Mouse (Mus musculus) cortical plate, adult 2 months (tissue): ENCODE results near the gene Tns1. TPM values are rescaled to one million over a fixed set of nuclear protein-coding genes. Genes with fewer than 3 reads are reported as not detected.

ENCODE experiments used
- H3K27ac ChIP-seq: fragments of 200-500 bp; 2 replicates; pipeline ENCODE4 v1.5.1; 2012; ENCODE audit warnings: low read length, control low read depth, inconsistent platforms; ENCODE audit not compliant: insufficient read depth
- H3K4me1 ChIP-seq: fragments of 200-500 bp; 2 replicates; pipeline ENCODE4 v1.6.1; 2011; ENCODE audit warnings: low read length; ENCODE audit not compliant: control insufficient read depth, insufficient read depth
- H3K4me3 ChIP-seq: fragments of 200-500 bp; 2 replicates; pipeline ENCODE4 v1.5.1; 2011; ENCODE audit warnings: mild to moderate bottlenecking, low read length, control low read depth; ENCODE audit not compliant: insufficient read depth
- CTCF ChIP-seq: fragments of 200-500 bp; IDR thresholded peaks from 2 replicates; pipeline ENCODE4 v1.5.1; 2011; ENCODE audit warnings: mild to moderate bottlenecking, control low read depth, low read length; ENCODE audit not compliant: insufficient read depth; ENCODE audit errors: extremely low read depth
- POLR2A ChIP-seq: fragments of 200-500 bp; IDR thresholded peaks from 2 replicates; pipeline ENCODE4 v1.6.1; 2011; ENCODE audit warnings: mild to moderate bottlenecking, low read length, control low read depth; ENCODE audit not compliant: insufficient read depth; ENCODE audit errors: extremely low read depth
- polyA plus RNA-seq: library from polyadenylated mRNA; depleted of rRNA; stranded (reverse); fragments of >200 nt; gene quantifications from 2 replicates; pipeline ENCODE4 v1.2.3, GENCODE M21; 2012

Gene Tns1
- polyA plus RNA-seq, 1 experiment, result 23.0 TPM

DNA sequence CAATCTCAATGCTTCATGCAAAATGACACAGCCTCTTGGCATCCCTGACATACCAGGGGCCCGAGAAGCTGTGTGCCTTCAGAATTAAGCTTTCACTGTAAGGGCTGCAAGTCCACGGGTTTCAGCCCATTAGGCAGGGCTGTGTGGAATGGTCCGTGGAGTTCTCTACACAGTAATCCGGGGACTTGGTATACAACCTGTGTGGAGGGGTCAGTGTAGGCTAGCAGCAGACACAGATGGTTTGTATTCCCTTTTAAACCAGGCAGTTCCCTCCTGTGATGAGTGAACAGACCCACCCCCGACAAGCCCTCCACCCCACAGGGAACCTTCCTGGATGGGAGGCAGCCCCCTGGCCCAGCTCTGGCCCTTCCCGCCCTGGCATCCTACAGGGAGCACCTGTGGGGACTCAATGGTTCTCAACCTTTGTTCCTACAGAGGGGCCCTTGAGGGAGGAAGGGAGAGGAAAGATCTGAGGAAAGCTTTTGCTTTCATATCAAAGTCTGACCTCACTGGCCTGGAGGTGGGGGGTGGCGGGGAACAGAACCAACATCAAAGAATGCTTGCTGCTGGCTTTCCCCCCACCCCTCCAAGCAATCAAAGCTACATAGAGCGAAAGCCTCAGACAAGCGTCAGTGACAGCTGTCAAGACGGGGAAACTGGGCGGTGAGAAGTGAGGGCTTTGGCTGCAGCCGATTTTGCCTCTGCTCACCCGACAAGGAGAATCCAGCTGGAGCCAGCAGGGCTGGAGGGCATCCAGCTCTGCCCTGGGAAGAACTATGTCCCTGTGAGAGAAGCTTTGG, 155.3 kb downstream of the Tns1 start:
- TF ChIP-seq CTCF, result no peak
- no peak for TF ChIP-seq POLR2A

DNA sequence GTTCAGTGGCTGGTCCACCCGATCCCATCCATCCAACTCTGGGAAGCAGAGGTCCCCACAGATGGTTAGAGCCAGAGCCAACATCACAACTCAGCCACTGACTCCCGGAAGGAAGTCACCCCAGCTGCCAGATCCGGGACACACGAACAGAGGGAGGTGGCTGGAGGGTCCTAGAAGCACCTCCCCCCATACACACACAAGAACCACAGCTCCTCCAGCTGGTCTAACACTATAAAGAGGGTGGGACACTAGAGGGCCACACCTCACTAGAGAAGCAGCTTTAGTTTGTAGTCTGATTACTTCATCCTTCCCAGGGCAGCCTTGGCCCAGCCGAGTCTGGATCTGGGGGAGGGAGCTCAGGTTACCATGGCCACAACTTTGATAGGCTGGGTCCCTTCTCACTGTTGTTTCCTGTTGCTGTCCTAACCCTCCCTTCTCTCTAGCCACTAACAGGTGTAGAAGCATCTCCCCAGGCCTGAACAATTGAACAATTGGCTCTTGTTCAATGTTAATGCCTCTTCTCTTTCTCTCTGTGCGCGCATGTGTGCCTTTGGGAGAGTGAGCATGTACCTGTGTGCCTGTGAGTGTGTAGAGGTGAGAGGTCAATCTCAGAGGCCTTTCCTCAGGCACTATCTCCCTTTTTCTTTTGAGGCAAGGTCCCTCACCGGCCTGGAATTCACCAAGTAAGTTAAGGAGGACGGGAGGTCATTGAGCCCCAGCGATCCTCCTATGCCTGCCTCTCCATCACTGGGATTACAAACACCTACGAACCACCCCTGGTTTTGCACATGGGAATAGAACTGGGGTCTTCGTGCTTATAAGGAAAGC, 157.6 kb downstream of the Tns1 start:
- Histone ChIP-seq H3K4me1 (no peaks in the 10 kb centered on the region), H3K4me3 (no peak overlapping the region), H3K27ac (no peak overlapping the region)
- TF ChIP-seq CTCF (no peak), POLR2A (no peak)

More for the DNA sequence above, 155.3 kb downstream of the Tns1 start:
- Histone ChIP-seq H3K4me1 (no peaks in the 10 kb centered on the region; the same call in 1 of the 2 replicates), H3K4me3 (no peak overlapping the region), H3K27ac (no peak overlapping the region)

DNA sequence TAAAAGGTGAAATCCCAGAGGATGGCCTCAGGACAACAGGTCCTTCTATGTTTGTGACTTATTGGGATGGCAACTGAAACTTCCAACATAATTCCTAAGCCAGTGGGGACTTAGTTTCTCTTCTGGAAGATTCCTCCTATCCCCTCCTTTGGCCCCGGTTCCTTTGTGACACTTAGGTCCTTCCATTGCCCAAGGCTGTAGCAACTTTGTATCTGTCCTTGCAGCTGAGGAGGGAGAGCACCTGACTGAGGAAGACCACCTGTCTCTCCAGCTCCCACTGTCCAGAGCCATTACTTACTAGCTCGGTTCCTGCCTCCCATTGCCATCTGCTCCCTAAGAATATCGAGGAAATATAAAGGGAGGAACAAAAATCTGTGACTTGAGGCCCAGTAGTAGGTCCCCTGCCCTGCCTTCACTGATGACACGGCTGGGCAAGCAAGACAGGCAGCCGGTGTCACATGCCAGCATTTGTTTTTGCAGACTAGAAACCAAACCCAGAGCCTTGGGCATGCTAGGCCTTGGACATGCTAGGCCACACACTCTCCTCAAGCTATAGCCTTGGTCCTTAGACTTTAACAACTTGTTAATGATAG, 160.0 kb downstream of the Tns1 start:
- Histone ChIP-seq H3K27ac (no peak overlapping the region), H3K4me3 (no peak overlapping the region), H3K4me1 (no peaks in the 10 kb centered on the region)
- TF ChIP-seq CTCF (no peak), POLR2A (no peak)

DNA sequence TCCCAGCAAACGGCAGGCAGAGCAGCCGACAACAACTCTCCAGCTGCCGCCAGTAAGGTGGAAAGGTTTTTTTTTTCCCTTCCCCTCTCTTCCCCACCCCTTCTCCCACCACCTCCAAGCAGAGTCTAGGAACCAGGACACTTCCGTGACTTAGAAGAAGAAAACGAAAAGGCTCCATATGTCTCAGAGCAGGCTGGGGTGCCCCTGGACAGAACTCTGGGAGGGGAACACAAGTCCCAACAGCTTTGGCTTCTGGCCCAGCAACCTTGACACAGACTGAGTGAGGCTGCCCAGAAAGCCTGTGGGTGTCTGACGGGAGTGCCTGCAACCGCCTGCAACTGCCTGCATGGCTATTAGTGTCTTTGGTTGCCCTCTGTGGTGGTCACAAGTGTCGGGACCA, 160.6 kb downstream of the Tns1 start:
- TF ChIP-seq CTCF (no peak), POLR2A (no peak)
- Histone ChIP-seq H3K4me1 (no peaks in the 10 kb centered on the region), H3K27ac (no peak overlapping the region), H3K4me3 (no peak overlapping the region)

DNA sequence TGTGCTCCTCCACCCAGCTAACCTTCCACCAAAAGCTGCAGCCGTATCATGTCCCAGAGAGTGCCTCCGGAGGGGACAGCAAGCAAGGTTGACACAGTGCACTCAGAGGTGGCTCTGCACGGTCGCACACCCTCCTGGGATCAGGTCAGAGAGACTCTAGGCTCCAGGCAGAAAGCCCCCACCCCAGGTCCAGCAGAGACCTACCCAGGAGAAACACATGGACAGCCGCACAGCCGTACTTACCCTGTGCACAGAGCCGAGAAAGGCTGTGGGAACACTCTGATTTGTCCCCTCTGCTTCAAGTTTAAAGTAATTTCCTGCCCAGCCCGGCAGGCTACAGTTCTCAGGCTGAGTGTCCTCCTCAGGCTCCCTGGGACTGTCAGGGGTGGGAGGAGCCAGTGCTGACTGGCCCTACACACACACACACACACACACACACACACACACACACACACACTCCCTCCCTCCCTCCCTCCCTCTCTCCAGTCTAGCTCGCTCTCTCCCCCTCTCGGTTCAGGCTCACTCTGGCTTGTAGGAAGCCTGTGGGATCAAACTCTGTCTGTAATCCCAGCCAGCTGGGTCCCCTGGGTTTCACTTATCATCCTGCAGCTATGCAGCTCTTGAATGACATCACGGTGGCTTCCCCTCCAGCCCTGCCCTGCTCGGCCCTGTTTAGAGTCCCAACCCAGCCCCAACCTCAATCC, 161.4 kb downstream of the Tns1 start:
- H3K27ac ChIP-seq, result peak overlapping the region; percentile 0; the same call in 1 of the 2 replicates
- H3K4me1 ChIP-seq, result no peaks in the 10 kb centered on the region
- TF ChIP-seq POLR2A (no peak), CTCF (0 out of 2 replicates have a peak, but pooled peaks have one; percentile 21)
- H3K4me3 ChIP-seq, result peak overlapping the region; percentile 11

DNA sequence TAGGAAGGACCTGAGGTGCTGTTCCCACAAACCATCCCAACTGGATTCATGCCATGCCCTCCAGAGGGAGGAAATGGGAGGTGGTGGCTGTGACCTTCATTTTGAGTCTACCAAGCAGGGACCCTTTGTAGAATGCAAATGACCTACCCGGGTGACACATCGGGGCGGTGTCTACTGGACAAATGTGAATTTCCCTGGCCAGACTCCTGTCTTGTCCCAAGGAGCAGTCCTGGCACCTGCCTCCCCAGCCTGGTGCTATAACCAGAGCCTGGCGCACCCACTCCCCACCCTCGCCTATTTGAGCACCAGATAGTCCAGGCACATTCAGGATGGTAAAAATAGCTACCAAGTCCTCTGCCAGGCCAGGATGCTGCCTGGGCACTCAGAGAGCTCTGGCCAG, 162.2 kb downstream of the Tns1 start:
- 0 out of 2 replicates have a peak overlapping the region, but pooled peaks have one; percentile 0 for H3K27ac ChIP-seq
- H3K4me3 ChIP-seq, result peak overlapping the region; percentile 11
- H3K4me1 ChIP-seq, result no peaks in the 10 kb centered on the region
- TF ChIP-seq CTCF, result no peak
- TF ChIP-seq POLR2A, result no peak

DNA sequence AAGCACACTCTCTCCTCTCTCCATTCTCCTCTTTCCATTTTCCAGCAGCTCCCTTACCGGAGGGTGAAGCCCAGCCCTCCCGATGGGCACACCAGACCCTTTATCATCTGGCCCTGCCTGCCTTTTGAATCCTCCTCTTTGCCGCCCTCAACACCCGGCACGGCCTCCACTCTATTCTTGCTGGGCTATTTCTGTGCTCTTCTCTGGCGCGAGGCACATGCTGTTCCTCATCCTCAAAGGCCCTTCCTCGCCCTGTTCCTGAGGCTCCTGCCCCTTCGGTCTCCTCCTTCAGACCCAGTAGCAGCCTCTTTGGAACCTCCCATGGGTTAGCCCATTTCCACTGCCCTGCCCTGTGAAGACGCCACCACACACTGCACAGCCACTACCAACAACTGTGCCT, 164.5 kb downstream of the Tns1 start:
- no peak for TF ChIP-seq POLR2A
- TF ChIP-seq CTCF, result no peak
- Histone ChIP-seq H3K4me1 (no peaks in the 10 kb centered on the region), H3K4me3 (no peak overlapping the region), H3K27ac (no peak overlapping the region)

DNA sequence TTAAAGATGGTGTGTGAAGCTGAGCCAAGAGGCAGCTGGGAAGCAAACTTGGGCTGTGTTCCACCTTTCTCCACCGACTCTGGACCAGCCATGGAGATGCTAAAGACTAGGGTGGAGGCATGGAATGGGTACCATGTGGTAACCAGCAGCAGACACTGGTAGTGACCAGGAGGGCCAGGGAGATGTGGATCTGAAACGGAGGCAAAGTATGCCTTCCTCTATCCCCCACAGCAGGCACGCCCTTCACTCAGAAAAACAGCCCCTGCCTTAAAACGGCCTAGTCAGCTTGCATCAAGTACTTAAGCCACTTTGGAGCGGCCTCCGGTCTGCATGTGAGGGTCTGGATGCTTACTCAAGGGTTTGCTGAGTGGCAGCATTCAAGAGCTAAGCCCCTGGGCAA, 164.9 kb downstream of the Tns1 start:
- TF ChIP-seq CTCF (no peak), POLR2A (no peak)
- H3K4me3 ChIP-seq, result no peak overlapping the region
- H3K4me1 ChIP-seq, result no peaks in the 10 kb centered on the region
- H3K27ac ChIP-seq, result no peak overlapping the region
